Mouse (Mus musculus): ENCODE data around the gene Tcerg1l.

DNA sequence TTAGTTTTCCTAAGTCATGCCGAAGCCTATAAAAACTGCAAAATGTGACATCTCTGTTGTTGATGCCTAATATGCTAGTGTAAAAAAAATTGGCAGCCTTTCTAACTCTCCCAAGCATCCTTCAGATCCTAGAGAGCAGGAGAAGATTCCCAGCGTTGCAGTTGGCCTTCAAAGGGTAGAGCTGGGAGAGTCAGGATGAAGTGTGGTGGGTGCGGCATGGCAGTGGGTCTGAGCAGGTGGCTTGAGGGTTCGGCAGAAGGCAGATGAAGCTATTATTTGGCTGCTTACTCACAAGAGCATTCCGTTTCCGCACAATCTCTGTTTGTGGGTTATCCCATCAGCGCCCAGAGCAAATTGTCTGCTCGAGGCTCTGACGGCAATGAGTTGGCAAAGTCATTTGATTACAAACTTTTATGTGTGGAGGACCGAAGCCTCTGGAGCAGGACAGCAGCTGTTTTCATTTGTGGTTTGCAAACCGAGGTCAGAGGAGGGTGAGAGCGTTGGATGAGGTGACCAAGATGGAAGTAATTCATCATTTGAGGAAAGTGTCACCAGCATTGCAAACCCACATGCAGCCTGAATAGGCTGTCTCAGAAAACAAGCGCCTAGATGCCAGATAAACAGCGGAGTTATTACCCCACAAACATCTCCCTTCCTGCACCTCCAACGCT lies 195.2 kb downstream of the Tcerg1l start:
- TF ChIP-seq CTCF (IDR thresholded peaks at IDR 0.05) = no peak
- no peak for TF ChIP-seq EP300 (IDR thresholded peaks at IDR 0.05)

All from lung, postnatal 0 days (tissue).